Mouse (Mus musculus) C2C12 (cell line): ENCODE results near the gene Chst11.

Source experiments
- CEBPB ChIP-seq: IDR thresholded peaks from one replicate; pipeline ENCODE4 v1.6.1; 2011; ENCODE audit warnings: low read depth, mild to moderate bottlenecking, control low read depth, moderate library complexity
- CTCF ChIP-seq: IDR thresholded peaks from one replicate; pipeline ENCODE4 v1.5.1; 2011; ENCODE audit not compliant: control insufficient read depth, insufficient read depth, insufficient read length
- FOSL1 ChIP-seq: IDR thresholded peaks from one replicate; pipeline ENCODE4 v1.8.0; 2011; ENCODE audit warnings: mild to moderate bottlenecking, low read length; ENCODE audit not compliant: poor library complexity, insufficient read depth, severe bottlenecking
- MAX ChIP-seq: IDR thresholded peaks from one replicate; pipeline ENCODE4 v1.6.1; 2011; ENCODE audit warnings: mild to moderate bottlenecking, control low read depth
- MYOD1 ChIP-seq: IDR thresholded peaks from one replicate; pipeline ENCODE4 v1.6.1; 2011; ENCODE audit warnings: low read depth; ENCODE audit not compliant: control insufficient read depth, insufficient read length
- MYOG ChIP-seq: IDR thresholded peaks from one replicate; pipeline ENCODE4 v1.6.1; 2011; ENCODE audit not compliant: control insufficient read depth, insufficient read length; ENCODE audit errors: extremely low read depth
- USF1 ChIP-seq: IDR thresholded peaks from one replicate; pipeline ENCODE4 v1.6.1; 2011; ENCODE audit warnings: low read depth, mild to moderate bottlenecking, control low read depth, moderate library complexity

DNA sequence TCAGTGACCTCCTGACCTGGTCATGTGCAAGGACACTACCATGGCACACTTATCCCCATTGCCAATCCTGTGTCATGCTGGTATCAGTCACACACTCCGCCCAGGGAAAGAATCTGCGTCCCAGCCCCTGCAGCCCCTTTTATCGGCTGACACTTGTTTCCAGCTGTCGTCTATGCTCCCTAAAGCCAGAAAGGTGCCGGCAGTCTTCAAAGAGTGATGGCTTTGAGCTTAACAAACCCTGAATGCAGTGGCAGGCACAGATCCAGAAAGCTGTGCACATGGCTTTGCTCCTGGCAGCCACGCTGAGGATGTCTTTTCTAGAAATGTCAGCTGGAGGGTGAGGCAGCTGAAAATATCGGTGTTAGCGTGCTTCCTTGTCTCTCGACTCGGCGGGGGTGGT, 131.6 kb downstream of the Chst11 start:
- no peak for TF ChIP-seq CTCF
- no peak for TF ChIP-seq CEBPB
- no peak for TF ChIP-seq MAX
- no peak for TF ChIP-seq USF1
- TF ChIP-seq FOSL1, result no peak
- no peak for TF ChIP-seq MYOD1
- no peak for TF ChIP-seq MYOG
